Mouse (Mus musculus) skeletal muscle tissue, adult 2 months (tissue): ENCODE results near the gene Rcn2.

Source experiments
- DNase-seq: peaks from one replicate; pipeline ENCODE4 v3.0.0-alpha.2; 2012; ENCODE audit warnings: low read depth, low spot score

The Rcn2 gene

GRCm38 (mm10) chr9:56092102-56092501, 50.5 kb downstream of the Rcn2 start:
- no peak for DNase-seq

DNA sequence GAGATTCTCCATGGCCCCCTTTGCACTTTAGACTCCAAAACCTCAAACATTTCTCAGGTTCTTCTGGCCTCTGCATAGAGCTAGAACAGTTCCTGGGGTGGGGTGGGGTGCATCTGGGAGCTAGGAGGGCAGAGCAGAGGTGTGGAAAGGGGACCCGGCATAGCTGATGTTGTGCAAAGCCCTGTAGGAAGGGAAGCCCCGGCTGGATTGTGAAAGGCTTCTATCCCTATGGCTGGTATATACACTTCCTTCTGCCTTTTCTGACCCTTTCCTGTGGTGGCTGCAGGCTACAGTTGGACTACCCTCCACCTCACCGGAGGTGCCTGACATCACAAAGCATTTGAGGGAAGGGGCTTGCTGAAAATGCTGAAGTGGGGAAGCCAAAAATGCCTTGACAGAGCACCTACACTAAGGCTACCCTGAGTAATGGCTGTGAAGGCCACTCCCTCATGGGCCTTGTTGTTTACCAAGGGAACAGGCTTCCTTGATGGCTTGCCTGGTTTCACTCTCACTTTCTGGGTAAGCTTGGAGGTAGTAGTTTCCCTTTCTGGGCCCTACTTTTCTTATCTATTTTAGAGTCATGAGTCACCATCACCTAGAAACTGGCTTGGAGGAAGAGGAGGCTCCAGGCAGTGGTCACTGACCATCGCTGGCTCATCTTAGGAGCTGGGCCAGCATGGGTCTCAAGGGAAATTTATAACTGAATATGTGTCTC, 56.1 kb downstream of the Rcn2 start:
- DNase-seq = no peak

GRCm38 (mm10) chr9:56100041-56100522, 58.4 kb downstream of the Rcn2 start:
- no peak for DNase-seq

- no peak for DNase-seq
Measured at GRCm38 (mm10) chr9:56101022-56101421, 59.4 kb downstream of the Rcn2 start.

- DNase-seq = no peak
Measured at GRCm38 (mm10) chr9:56104921-56105320, 63.3 kb downstream of the Rcn2 start.

GRCm38 (mm10) chr9:56106274-56107072, 64.8 kb downstream of the Rcn2 start:
- no peak for DNase-seq

GRCm38 (mm10) chr9:56107527-56107926, 65.9 kb downstream of the Rcn2 start:
- no peak for DNase-seq

- no peak for DNase-seq
Measured at GRCm38 (mm10) chr9:56108174-56108573, 66.5 kb downstream of the Rcn2 start.
